Mouse (Mus musculus) C2C12 (cell line): Measurements from ENCODE around the gene Cox4i2.

Source experiments
- CEBPB ChIP-seq: IDR thresholded peaks from one replicate; pipeline ENCODE4 v1.6.1; 2011; ENCODE audit warnings: low read depth, mild to moderate bottlenecking, control low read depth, moderate library complexity
- CTCF ChIP-seq: IDR thresholded peaks from one replicate; pipeline ENCODE4 v1.5.1; 2011; ENCODE audit not compliant: control insufficient read depth, insufficient read depth, insufficient read length
- MAX ChIP-seq: IDR thresholded peaks from one replicate; pipeline ENCODE4 v1.6.1; 2011; ENCODE audit warnings: mild to moderate bottlenecking, control low read depth
- MYOD1 ChIP-seq: IDR thresholded peaks from one replicate; pipeline ENCODE4 v1.6.1; 2011; ENCODE audit warnings: low read depth; ENCODE audit not compliant: control insufficient read depth, insufficient read length
- MYOG ChIP-seq: IDR thresholded peaks from one replicate; pipeline ENCODE4 v1.6.1; 2011; ENCODE audit not compliant: control insufficient read depth, insufficient read length; ENCODE audit errors: extremely low read depth
- USF1 ChIP-seq: IDR thresholded peaks from one replicate; pipeline ENCODE4 v1.6.1; 2011; ENCODE audit warnings: low read depth, mild to moderate bottlenecking, control low read depth, moderate library complexity

GRCm38 (mm10) chr2:152704256-152704605 lies 49.7 kb upstream of the Cox4i2 start:
- no peak for TF ChIP-seq MYOD1
- no peak for TF ChIP-seq USF1
- no peak for TF ChIP-seq CTCF
- no peak for TF ChIP-seq MAX
- TF ChIP-seq CEBPB = no peak
- TF ChIP-seq MYOG = no peak
